Mouse (Mus musculus) liver, postnatal 0 days (tissue): ENCODE data around the gene Porcn.

ENCODE experiments used
- CTCF ChIP-seq: sonication (generic); IDR thresholded peaks from 2 replicates; pipeline ENCODE4 v1.5.1; 2016; ENCODE audit warnings: antibody characterized with exemption, low read depth
- EP300 ChIP-seq: IDR thresholded peaks from 2 replicates; pipeline ENCODE4 v1.6.1; 2016; ENCODE audit warnings: antibody characterized with exemption, low read depth, mild to moderate bottlenecking

DNA sequence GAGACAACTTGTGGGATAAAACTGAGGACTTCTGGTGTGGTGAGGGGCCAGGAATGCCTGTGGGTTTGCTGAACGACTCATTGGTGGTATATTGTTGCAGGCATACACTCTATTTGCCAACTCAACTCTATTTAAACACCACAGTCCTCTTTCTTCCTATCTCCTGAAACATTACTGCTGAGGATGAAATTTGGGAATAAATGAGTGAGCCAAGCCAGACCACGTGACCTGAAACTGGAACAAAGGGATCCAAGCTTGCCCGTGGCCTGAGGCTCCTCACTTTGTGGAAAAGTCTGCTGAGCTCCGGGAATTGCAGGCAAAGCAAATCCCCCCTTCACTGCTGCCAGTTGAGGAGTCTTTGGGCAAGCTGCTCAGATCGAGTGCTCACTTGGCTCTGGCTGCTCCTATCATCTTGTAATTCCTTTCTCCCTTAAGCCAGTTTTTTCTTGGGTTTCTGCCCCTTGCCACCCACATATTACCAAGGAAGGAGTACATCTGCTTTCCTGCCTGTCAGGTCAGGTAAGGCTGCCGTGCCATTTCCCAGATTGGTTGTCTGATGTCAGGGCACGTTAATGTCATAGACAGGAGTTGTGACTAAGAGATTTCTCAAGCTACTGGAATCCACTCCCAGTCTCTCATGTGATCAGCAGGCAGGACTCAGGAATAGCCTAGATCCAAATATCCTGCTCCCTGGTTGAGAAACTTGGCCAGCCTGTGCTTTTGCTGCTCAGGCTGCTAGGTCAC lies 16.5 kb upstream of the Porcn start:
- TF ChIP-seq CTCF (no peak), EP300 (no peak)
